Mouse (Mus musculus) frontal cortex, postnatal 36 days (tissue): ENCODE measurements at regions not wholly inside any gene's neighbourhood (a gene's known extent, or its start where the extent isn't known, plus 50 kb on each side); places are given as distances from the start of the nearest gene placed in this dataset.

ENCODE experiments used
- DNase-seq, 2 experiments: peaks; one replicate each; pipeline ENCODE4 v3.0.0; 2022; ENCODE audit warnings: low spot score in 2 of 2

GRCm38 (mm10) chr17:47178705-47179104 is 168.3 kb upstream of the Ubr2 start:
- no peak for DNase-seq

GRCm38 (mm10) chr17:47177671-47178246 is 167.4 kb upstream of the Ubr2 start:
- DNase-seq = peak in 1 of 2 experiments; percentile 49

GRCm38 (mm10) chr17:47176328-47176727 is 166.0 kb upstream of the Ubr2 start:
- no peak for DNase-seq

GRCm38 (mm10) chr17:47174748-47175215 is 164.4 kb upstream of the Ubr2 start:
- peak in 1 of 2 experiments; percentile 69 for DNase-seq

GRCm38 (mm10) chr17:47171801-47172200 is 161.4 kb upstream of the Ubr2 start:
- DNase-seq = no peak

GRCm38 (mm10) chr17:47170978-47171593 is 160.7 kb upstream of the Ubr2 start:
- DNase-seq = no peak

- no peak for DNase-seq
These were observed 157.7 kb upstream of the Ubr2 start for GRCm38 (mm10) chr17:47168105-47168504.

GRCm38 (mm10) chr17:47163677-47164340 is 153.5 kb upstream of the Ubr2 start:
- DNase-seq = no peak

GRCm38 (mm10) chr17:47162459-47162858 is 152.1 kb upstream of the Ubr2 start:
- DNase-seq = no peak

GRCm38 (mm10) chr17:47156237-47156636 is 145.9 kb upstream of the Ubr2 start:
- no peak for DNase-seq

GRCm38 (mm10) chr17:47151557-47152278 is 141.4 kb upstream of the Ubr2 start:
- peak in 1 of 2 experiments; percentile 67 for DNase-seq

GRCm38 (mm10) chr17:47151193-47151556 is 140.8 kb upstream of the Ubr2 start:
- no peak for DNase-seq

- DNase-seq = no peak
These were observed 140.3 kb upstream of the Ubr2 start for GRCm38 (mm10) chr17:47150636-47151035.

GRCm38 (mm10) chr17:47149662-47150061 is 139.3 kb upstream of the Ubr2 start:
- no peak for DNase-seq

- no peak for DNase-seq
These were observed 138.8 kb upstream of the Ubr2 start for GRCm38 (mm10) chr17:47149158-47149557.

- no peak for DNase-seq
These were observed 136.3 kb upstream of the Ubr2 start for GRCm38 (mm10) chr17:47146640-47147039.

GRCm38 (mm10) chr17:47145590-47145989 is 135.2 kb upstream of the Ubr2 start:
- no peak for DNase-seq

GRCm38 (mm10) chr17:47144996-47145395 is 134.6 kb upstream of the Ubr2 start:
- DNase-seq = no peak

GRCm38 (mm10) chr17:47144460-47144859 is 134.1 kb upstream of the Ubr2 start:
- no peak for DNase-seq

- no peak for DNase-seq
These were observed 133.5 kb upstream of the Ubr2 start for GRCm38 (mm10) chr17:47143898-47144297.

GRCm38 (mm10) chr17:47142885-47143284 is 132.5 kb upstream of the Ubr2 start:
- no peak for DNase-seq

- no peak for DNase-seq
These were observed 131.9 kb upstream of the Ubr2 start for GRCm38 (mm10) chr17:47142276-47142675.

- DNase-seq = no peak
These were observed 131.5 kb upstream of the Ubr2 start for GRCm38 (mm10) chr17:47141843-47142215.
